Mouse (Mus musculus): ENCODE data around the gene Otogl. TPM values are rescaled to one million over a fixed set of nuclear protein-coding genes. Genes with fewer than 3 reads are reported as not detected.

Gene Otogl
- polyA plus RNA-seq, 1 experiment from 2014 or later: not detected

DNA sequence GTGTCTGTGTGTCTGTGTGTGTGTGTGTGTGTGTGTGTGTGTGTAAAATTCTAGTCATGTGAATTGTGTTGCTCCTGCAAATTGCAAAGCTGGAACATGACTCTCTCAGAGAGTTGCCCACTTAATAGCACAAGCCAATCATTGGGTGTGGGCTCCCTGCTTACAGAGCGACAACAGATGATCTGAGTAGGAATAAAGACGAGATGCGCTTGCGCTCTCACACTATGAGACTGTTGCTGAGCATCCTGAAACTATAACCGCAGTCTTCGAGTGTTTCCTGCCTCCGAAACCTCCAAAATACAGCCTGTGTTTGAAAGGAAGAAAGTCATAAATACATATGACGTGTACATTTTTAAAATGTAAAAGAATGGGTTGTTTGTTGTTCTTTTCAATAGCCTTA lies 43.0 kb downstream of the Otogl start:
- 95% methylated on average over 8 of the region's 8 CpGs for WGBS
- no peak overlapping the region for H3K9ac ChIP-seq (ENCODE audit: low read length)
- no peak overlapping the region for H3K4me3 ChIP-seq (ENCODE audit: low read depth, low read length)
- no peak for ATAC-seq (replicated peaks; ENCODE audit: low FRiP score)
- H3K4me1 ChIP-seq (replicated peaks; ENCODE audit: control insufficient read depth, insufficient read depth, low read length): no peaks in the 10 kb centered on the region
- H3K36me3 ChIP-seq (ENCODE audit: control insufficient read depth, insufficient read depth, low read length): no peaks in the 10 kb centered on the region
- H3K27me3 ChIP-seq (ENCODE audit: control insufficient read depth, insufficient read depth, low read length): no peaks in the 10 kb centered on the region
- H3K4me2 ChIP-seq (ENCODE audit: low read depth, low read length, severe bottlenecking): no peak overlapping the region
- no peak overlapping the region for H3K27ac ChIP-seq (ENCODE audit: low read depth, low read length)
- no peak for DNase-seq (ENCODE audit: low spot score)
- no peaks in the 10 kb centered on the region for H3K9me3 ChIP-seq (ENCODE audit: control insufficient read depth, low read length)

DNA sequence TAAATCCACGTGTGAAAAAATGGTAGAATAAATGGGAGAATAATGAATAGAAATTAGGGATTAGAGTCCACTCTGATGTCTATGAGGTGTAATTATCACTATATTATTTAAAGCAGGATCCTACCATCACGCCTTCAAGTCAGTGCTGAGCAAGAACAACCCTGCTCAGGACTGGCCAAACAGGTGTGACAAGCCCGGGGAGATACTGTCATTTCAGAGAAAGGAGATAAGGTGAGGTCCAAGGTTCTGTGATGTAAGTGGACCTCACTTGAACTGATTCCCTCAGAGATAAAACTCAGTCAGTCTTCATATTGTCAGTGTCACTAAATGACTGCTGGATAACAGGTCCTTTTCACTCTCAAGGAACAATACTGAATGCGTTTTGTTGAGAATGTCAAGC lies 44.5 kb downstream of the Otogl start:
- H3K4me1 ChIP-seq (replicated peaks; ENCODE audit: control insufficient read depth, insufficient read depth, low read length): no peaks in the 10 kb centered on the region
- no peak for DNase-seq (ENCODE audit: low spot score)
- H3K4me2 ChIP-seq (ENCODE audit: low read depth, low read length, severe bottlenecking): no peak overlapping the region
- no peaks in the 10 kb centered on the region for H3K9me3 ChIP-seq (ENCODE audit: control insufficient read depth, low read length)
- no peaks in the 10 kb centered on the region for H3K36me3 ChIP-seq (ENCODE audit: control insufficient read depth, insufficient read depth, low read length)
- no peak overlapping the region for H3K9ac ChIP-seq (ENCODE audit: low read length)
- no peak overlapping the region for H3K4me3 ChIP-seq (ENCODE audit: low read depth, low read length)
- no peak for ATAC-seq (replicated peaks; ENCODE audit: low FRiP score)
- H3K27me3 ChIP-seq (ENCODE audit: control insufficient read depth, insufficient read depth, low read length): no peaks in the 10 kb centered on the region
- WGBS: 80% methylated on average over 4 of the region's 4 CpGs
- H3K27ac ChIP-seq (ENCODE audit: low read depth, low read length): no peak overlapping the region

DNA sequence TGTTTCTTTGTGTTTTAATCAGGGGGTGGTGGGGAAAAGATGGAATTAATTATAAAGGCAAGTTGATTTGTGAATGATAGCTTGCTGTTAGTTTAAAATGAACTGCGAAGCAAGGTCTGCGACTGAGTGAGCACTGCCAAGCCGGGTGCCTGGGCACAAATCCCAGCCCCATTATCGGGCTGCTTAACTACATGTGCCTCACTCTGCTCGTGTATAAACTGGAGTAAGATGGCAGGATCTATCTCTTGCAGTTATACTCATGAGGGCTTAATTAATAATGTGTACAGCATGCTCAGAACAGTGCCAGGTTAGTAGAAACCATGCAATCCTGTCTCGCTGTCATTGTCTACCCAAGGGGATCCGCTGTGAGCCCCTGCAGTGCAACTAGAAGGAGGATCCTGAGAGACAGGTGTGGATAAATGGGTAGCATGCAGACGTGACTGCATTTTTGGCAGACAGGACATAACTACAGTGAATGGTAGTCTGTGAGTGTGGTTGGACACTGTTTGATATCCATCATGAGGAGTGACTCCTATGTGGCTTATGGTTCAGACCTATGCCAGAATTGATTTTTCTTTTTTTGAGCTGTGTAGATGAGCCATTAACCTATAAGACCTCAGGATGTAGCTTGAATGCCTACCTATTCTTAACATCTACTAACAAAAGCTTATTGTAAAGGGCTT lies 51.6 kb downstream of the Otogl start:
- Histone ChIP-seq H3K4me2 (ENCODE audit: low read depth, low read length, severe bottlenecking) (no peak overlapping the region), H3K36me3 (ENCODE audit: control insufficient read depth, insufficient read depth, low read length) (no peaks in the 10 kb centered on the region), H3K9me3 (ENCODE audit: control insufficient read depth, low read length) (no peaks in the 10 kb centered on the region), H3K27me3 (ENCODE audit: control insufficient read depth, insufficient read depth, low read length) (no peaks in the 10 kb centered on the region), H3K4me3 (ENCODE audit: low read depth, low read length) (no peak overlapping the region), H3K4me1 (replicated peaks; ENCODE audit: control insufficient read depth, insufficient read depth, low read length) (no peaks in the 10 kb centered on the region), H3K27ac (ENCODE audit: low read depth, low read length) (no peak overlapping the region), H3K9ac (ENCODE audit: low read length) (no peak overlapping the region)
- DNase-seq (ENCODE audit: low spot score) (no peak), ATAC-seq (replicated peaks; ENCODE audit: low FRiP score) (no peak)
- WGBS: 83% methylated on average over 8 of the region's 8 CpGs

GRCm38 (mm10) chr10:107859220-107859619 lies 52.7 kb downstream of the Otogl start:
- no peaks in the 10 kb centered on the region for H3K27me3 ChIP-seq (ENCODE audit: control insufficient read depth, insufficient read depth, low read length)
- no peak overlapping the region for H3K4me3 ChIP-seq (ENCODE audit: low read depth, low read length)
- H3K9me3 ChIP-seq (ENCODE audit: control insufficient read depth, low read length): no peaks in the 10 kb centered on the region
- ATAC-seq (replicated peaks; ENCODE audit: low FRiP score) (no peak), DNase-seq (ENCODE audit: low spot score) (no peak)
- H3K27ac ChIP-seq (ENCODE audit: low read depth, low read length): no peak overlapping the region
- WGBS: 94% methylated on average over 3 of the region's 3 CpGs
- no peak overlapping the region for H3K9ac ChIP-seq (ENCODE audit: low read length)
- no peaks in the 10 kb centered on the region for H3K4me1 ChIP-seq (replicated peaks; ENCODE audit: control insufficient read depth, insufficient read depth, low read length)
- no peak overlapping the region for H3K4me2 ChIP-seq (ENCODE audit: low read depth, low read length, severe bottlenecking)
- H3K36me3 ChIP-seq (ENCODE audit: control insufficient read depth, insufficient read depth, low read length): no peaks in the 10 kb centered on the region

- Histone ChIP-seq H3K9me3 (ENCODE audit: control insufficient read depth, low read length) (no peaks in the 10 kb centered on the region), H3K27me3 (ENCODE audit: control insufficient read depth, insufficient read depth, low read length) (no peaks in the 10 kb centered on the region), H3K36me3 (ENCODE audit: control insufficient read depth, insufficient read depth, low read length) (no peaks in the 10 kb centered on the region), H3K9ac (ENCODE audit: low read length) (no peak overlapping the region), H3K4me1 (replicated peaks; ENCODE audit: control insufficient read depth, insufficient read depth, low read length) (no peaks in the 10 kb centered on the region), H3K27ac (ENCODE audit: low read depth, low read length) (no peak overlapping the region), H3K4me3 (ENCODE audit: low read depth, low read length) (no peak overlapping the region), H3K4me2 (ENCODE audit: low read depth, low read length, severe bottlenecking) (no peak overlapping the region)
- ATAC-seq (replicated peaks; ENCODE audit: low FRiP score) (peak; percentile 78; the same call in 1 of the 2 replicates), DNase-seq (ENCODE audit: low spot score) (peak; percentile 50)
- 31% methylated on average over 7 of the region's 7 CpGs for WGBS
These were observed 53.2 kb downstream of the Otogl start for GRCm38 (mm10) chr10:107858684-107859083.

DNA sequence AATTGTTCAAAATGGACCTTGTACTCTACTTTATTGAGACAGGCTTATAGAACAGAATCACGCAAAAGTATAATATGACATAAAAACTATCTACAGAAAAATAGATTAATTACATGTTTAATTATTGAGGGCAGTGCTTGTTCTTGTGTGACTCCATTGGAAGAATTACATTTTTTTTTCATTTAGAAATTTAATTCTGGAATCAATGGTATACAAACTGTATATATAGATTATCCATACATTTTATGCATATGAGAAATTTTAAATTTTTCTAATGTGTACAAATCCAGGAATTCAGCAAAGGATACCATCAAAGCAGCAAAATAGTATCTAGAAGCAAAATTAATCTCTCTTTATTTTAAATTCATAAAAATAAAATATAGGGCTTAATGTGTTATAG lies 67.0 kb downstream of the Otogl start:
- DNase-seq (ENCODE audit: low spot score) (no peak), ATAC-seq (replicated peaks; ENCODE audit: low FRiP score) (no peak)
- Histone ChIP-seq H3K27me3 (ENCODE audit: control insufficient read depth, insufficient read depth, low read length) (no peaks in the 10 kb centered on the region), H3K36me3 (ENCODE audit: control insufficient read depth, insufficient read depth, low read length) (no peaks in the 10 kb centered on the region), H3K4me2 (ENCODE audit: low read depth, low read length, severe bottlenecking) (no peak overlapping the region), H3K4me1 (replicated peaks; ENCODE audit: control insufficient read depth, insufficient read depth, low read length) (no peaks in the 10 kb centered on the region), H3K9me3 (ENCODE audit: control insufficient read depth, low read length) (no peaks in the 10 kb centered on the region), H3K9ac (ENCODE audit: low read length) (no peak overlapping the region), H3K27ac (ENCODE audit: low read depth, low read length) (no peak overlapping the region), H3K4me3 (ENCODE audit: low read depth, low read length) (no peak overlapping the region)
- WGBS: 96% methylated on average over 1 of the region's 1 CpGs

GRCm38 (mm10) chr10:107834452-107835239 lies 77.3 kb downstream of the Otogl start:
- H3K4me3 ChIP-seq (ENCODE audit: low read depth, low read length): no peak overlapping the region
- no peaks in the 10 kb centered on the region for H3K9me3 ChIP-seq (ENCODE audit: control insufficient read depth, low read length)
- ATAC-seq (replicated peaks; ENCODE audit: low FRiP score) (no peak), DNase-seq (ENCODE audit: low spot score) (no peak)
- no peaks in the 10 kb centered on the region for H3K27me3 ChIP-seq (ENCODE audit: control insufficient read depth, insufficient read depth, low read length)
- no peaks in the 10 kb centered on the region for H3K4me1 ChIP-seq (replicated peaks; ENCODE audit: control insufficient read depth, insufficient read depth, low read length)
- H3K36me3 ChIP-seq (ENCODE audit: control insufficient read depth, insufficient read depth, low read length): no peaks in the 10 kb centered on the region
- no peak overlapping the region for H3K27ac ChIP-seq (ENCODE audit: low read depth, low read length)
- 85% methylated on average over 4 of the region's 4 CpGs for WGBS
- no peak overlapping the region for H3K9ac ChIP-seq (ENCODE audit: low read length)
- H3K4me2 ChIP-seq (ENCODE audit: low read depth, low read length, severe bottlenecking): no peak overlapping the region

DNA sequence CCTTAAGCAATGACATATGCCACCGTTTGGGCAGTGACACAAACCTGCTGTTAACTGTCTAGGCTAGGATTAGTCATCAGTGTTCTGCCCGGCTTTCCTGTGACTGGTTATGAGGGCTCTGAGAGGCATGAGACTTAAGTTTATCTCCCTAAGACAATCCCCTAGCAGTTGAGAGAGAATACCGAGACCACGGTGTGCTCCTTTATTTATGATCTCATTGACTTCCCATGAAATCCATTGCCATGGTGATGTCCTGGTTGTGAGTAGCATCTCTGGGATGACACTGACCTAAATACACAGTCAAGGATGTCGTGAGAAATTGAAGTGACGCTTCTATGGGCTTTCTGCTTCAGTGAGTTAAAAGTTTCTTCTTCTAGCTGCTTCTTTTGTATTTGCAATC lies 82.8 kb downstream of the Otogl start:
- Histone ChIP-seq H3K9ac (ENCODE audit: low read length) (no peak overlapping the region), H3K36me3 (ENCODE audit: control insufficient read depth, insufficient read depth, low read length) (no peaks in the 10 kb centered on the region), H3K27ac (ENCODE audit: low read depth, low read length) (no peak overlapping the region), H3K27me3 (ENCODE audit: control insufficient read depth, insufficient read depth, low read length) (no peaks in the 10 kb centered on the region), H3K4me1 (replicated peaks; ENCODE audit: control insufficient read depth, insufficient read depth, low read length) (no peaks in the 10 kb centered on the region), H3K4me2 (ENCODE audit: low read depth, low read length, severe bottlenecking) (no peak overlapping the region), H3K4me3 (ENCODE audit: low read depth, low read length) (no peak overlapping the region), H3K9me3 (ENCODE audit: control insufficient read depth, low read length) (no peaks in the 10 kb centered on the region)
- no peak for DNase-seq (ENCODE audit: low spot score)
- ATAC-seq (replicated peaks; ENCODE audit: low FRiP score): no peak
- WGBS: 89% methylated on average over 6 of the region's 6 CpGs
